ENCODE assay signal across 27 mouse cellular contexts in the genomic region with DNA sequence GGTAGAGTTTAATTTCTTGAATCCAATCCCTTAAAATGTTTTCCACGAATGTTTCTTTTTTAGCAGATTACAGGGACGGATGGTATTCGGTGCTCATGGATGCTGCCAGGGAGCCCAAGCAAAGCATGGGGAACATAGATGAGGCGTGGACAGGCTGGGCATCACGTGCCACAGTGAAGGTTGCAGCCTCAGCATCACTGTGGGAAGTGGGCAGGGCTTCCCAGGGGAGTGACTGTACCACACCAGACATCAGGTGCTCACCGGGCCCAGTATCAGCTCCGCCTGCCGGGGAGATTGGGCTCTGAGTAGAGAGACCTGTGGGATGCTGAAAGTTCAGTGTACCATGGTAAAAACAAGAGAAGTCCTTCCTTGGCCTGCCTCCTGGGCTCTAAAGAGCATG. TPM values are rescaled to one million over a fixed set of nuclear protein-coding genes. Genes with fewer than 3 reads are reported as not detected.
DNase-seq lines count a peak whose midpoint lies in the region; ATAC-seq and TF ChIP-seq lines count a peak whose summit lies in the region.
"Had no signal": no experiment of that assay in that cellular context is flagged by ENCODE, and none has a peak within 500 bp of the region (broad histone marks: within the 10 kb centered on the region; RNA-seq: fewer than 3 reads in every experiment).

No protein-coding gene starts in this region.

- no peak overlapping the region for H3K27ac ChIP-seq in heart, adult 2 months
- peak overlapping the region; percentile 69 for H3K27ac ChIP-seq in midbrain, embryonic 10.5 days (replicated peaks)
- H3K27ac ChIP-seq in midbrain, embryonic 14.5 days (replicated peaks; ENCODE audit: low read depth, low read length), result no peak overlapping the region
- no peak overlapping the region for H3K27ac ChIP-seq in CH12.LX (ENCODE audit: insufficient read depth, low read depth)
- H3K27ac ChIP-seq: gastrocnemius, adult 2 months; hindbrain, embryonic 15.5 days; left cerebral cortex, adult 2 months; limb, embryonic 13.5 days; liver, embryonic 12.5 days; macrophage; midbrain, embryonic 15.5 days; stomach, embryonic 15.5 days had no signal

- ATAC-seq in midbrain, embryonic 14.5 days (ENCODE audit: low FRiP score, low TSS enrichment), result no peak
- no peak for ATAC-seq in activated CD4-positive, CD25-positive, alpha-beta regulatory T cell, adult 4 months
- ATAC-seq: forebrain, embryonic 14.5 days; inflammation-experienced regulatory T-cells, adult 6 months; liver, embryonic 12.5 days; midbrain, embryonic 15.5 days had no signal

- TF ChIP-seq POLR2A in heart, adult 2 months (IDR thresholded peaks at IDR 0.05; ENCODE audit: insufficient read depth, low read depth, low read length), result no peak
- no peak for TF ChIP-seq POLR2A in CH12.LX (IDR thresholded peaks at IDR 0.05; ENCODE audit: low read depth, low read length)

- H3K4me2 ChIP-seq in midbrain, embryonic 14.5 days (ENCODE audit: low read length), result no peak overlapping the region
- H3K4me2 ChIP-seq in CH12.LX (ENCODE audit: insufficient read depth, low read depth, poor library complexity, severe bottlenecking), result no peak overlapping the region
- H3K4me2 ChIP-seq: hindbrain, embryonic 15.5 days; limb, embryonic 13.5 days; liver, embryonic 12.5 days; midbrain, embryonic 15.5 days; stomach, embryonic 15.5 days had no signal

- no peak for TF ChIP-seq CTCF in heart, adult 2 months (IDR thresholded peaks at IDR 0.05)
- TF ChIP-seq CTCF in CH12.LX (conservative IDR thresholded peaks at IDR 0.05 in 1 of 2, IDR thresholded peaks at IDR 0.05 in 1 of 2; ENCODE audit: low read depth in 2 of 2, low read length in 2 of 2), result peak in 1 of 2 experiments; percentile 14; a peak in 1 of 4 replicates

- TF ChIP-seq RAD21 in CH12.LX (IDR thresholded peaks at IDR 0.05; ENCODE audit: low read depth, low read length), result no peak

- intact Hi-C loops in heart, adult 2 months (cut with DNase I), result loop anchor here (5.0 kb wide), 4 partner anchors 82 to 237 kb away; no protein-coding TSS in a partner anchor

- no peaks in the 10 kb centered on the region for H3K27me3 ChIP-seq in heart, adult 2 months (ENCODE audit: control insufficient read depth, insufficient read depth, low read length)
- peaks cover 40% of the 10 kb centered on the region for H3K27me3 ChIP-seq in midbrain, embryonic 10.5 days (ENCODE audit: low read depth, poor library complexity, severe bottlenecking)
- no peaks in the 10 kb centered on the region for H3K27me3 ChIP-seq in midbrain, embryonic 14.5 days (ENCODE audit: control insufficient read depth, insufficient read depth, low read length)
- H3K27me3 ChIP-seq in CH12.LX (replicated peaks), result peaks cover 26% of the 10 kb centered on the region
- H3K27me3 ChIP-seq in splenic B cell, adult 2 months (ENCODE audit: control insufficient read depth, insufficient read depth, low read length, poor library complexity, severe bottlenecking), result peaks cover 3% of the 10 kb centered on the region; the same call in 1 of the 2 replicates
- H3K27me3 ChIP-seq: hindbrain, embryonic 15.5 days; limb, embryonic 13.5 days; midbrain, embryonic 15.5 days; stomach, embryonic 15.5 days had no signal

- H3K4me3 ChIP-seq in heart, adult 2 months, result no peak overlapping the region
- no peak overlapping the region for H3K4me3 ChIP-seq in midbrain, embryonic 10.5 days
- H3K4me3 ChIP-seq in midbrain, embryonic 14.5 days (replicated peaks; ENCODE audit: low read depth, low read length), result no peak overlapping the region
- no peak overlapping the region for H3K4me3 ChIP-seq in CH12.LX (replicated peaks in 1 of 3; ENCODE audit: low read depth in 2 of 3, low read length in 2 of 3, poor library complexity in 1 of 3)
- H3K4me3 ChIP-seq: erythroblast, embryonic 14.5 days; gastrocnemius, adult 2 months; hindbrain, embryonic 10.5 days; hindbrain, embryonic 15.5 days; left cerebral cortex, adult 2 months; limb, embryonic 13.5 days; liver, embryonic 12.5 days; midbrain, embryonic 15.5 days; stomach, embryonic 15.5 days had no signal

- H3K79me2 ChIP-seq in heart, adult 2 months (replicated peaks; ENCODE audit: control insufficient read depth, insufficient read depth, low read length), result no peaks in the 10 kb centered on the region
- H3K79me2 ChIP-seq in CH12.LX (replicated peaks; ENCODE audit: control insufficient read depth, extremely low read depth, insufficient read depth, poor library complexity, severe bottlenecking), result no peaks in the 10 kb centered on the region

- H3K9me3 ChIP-seq in midbrain, embryonic 10.5 days (replicated peaks), result no peaks in the 10 kb centered on the region
- no peaks in the 10 kb centered on the region for H3K9me3 ChIP-seq in midbrain, embryonic 14.5 days (ENCODE audit: control insufficient read depth, low read length)
- H3K9me3 ChIP-seq in CH12.LX (replicated peaks; ENCODE audit: low read length), result no peaks in the 10 kb centered on the region
- H3K9me3 ChIP-seq: hindbrain, embryonic 10.5 days; hindbrain, embryonic 15.5 days; limb, embryonic 13.5 days; liver, embryonic 12.5 days; midbrain, embryonic 15.5 days; stomach, embryonic 15.5 days had no signal

- H3K9ac ChIP-seq in heart, adult 2 months (ENCODE audit: low read depth, low read length), result no peak overlapping the region
- no peak overlapping the region for H3K9ac ChIP-seq in midbrain, embryonic 14.5 days (replicated peaks; ENCODE audit: low read length)
- H3K9ac ChIP-seq in CH12.LX (ENCODE audit: insufficient read depth, low read depth), result no peak overlapping the region
- H3K9ac ChIP-seq: hindbrain, embryonic 15.5 days; limb, embryonic 13.5 days; liver, embryonic 12.5 days; midbrain, embryonic 15.5 days; stomach, embryonic 15.5 days had no signal

- 77% methylated on average over 8 of the region's 8 CpGs for WGBS in heart, adult 2 months
- WGBS in midbrain, embryonic 10.5 days, result 84% methylated on average over 8 of the region's 8 CpGs
- WGBS in midbrain, embryonic 14.5 days, result 86% methylated on average over 8 of the region's 8 CpGs

- in situ Hi-C loops in CH12.LX (cut with MboI; ENCODE audit: low pct_ligation_motif_present, low pct_unique_long_range_greater_than_20kb, low sequenced_read_pairs), result no loop called here

- no peaks in the 10 kb centered on the region for H3K36me3 ChIP-seq in heart, adult 2 months (ENCODE audit: control insufficient read depth, insufficient read depth, low read length)
- H3K36me3 ChIP-seq in midbrain, embryonic 10.5 days, result no peaks in the 10 kb centered on the region
- H3K36me3 ChIP-seq in midbrain, embryonic 14.5 days (ENCODE audit: control insufficient read depth, insufficient read depth, low read length), result no peaks in the 10 kb centered on the region
- no peaks in the 10 kb centered on the region for H3K36me3 ChIP-seq in CH12.LX (replicated peaks in 1 of 2; ENCODE audit: control insufficient read depth in 1 of 2, insufficient read depth in 1 of 2, low read length in 1 of 2)
- H3K36me3 ChIP-seq in splenic B cell, adult 2 months (ENCODE audit: control insufficient read depth, insufficient read depth, low read length, poor library complexity, severe bottlenecking), result no peaks in the 10 kb centered on the region
- H3K36me3 ChIP-seq: hindbrain, embryonic 10.5 days; hindbrain, embryonic 15.5 days; limb, embryonic 13.5 days; liver, embryonic 12.5 days; midbrain, embryonic 15.5 days; stomach, embryonic 15.5 days had no signal

- no peaks in the 10 kb centered on the region; the same call in 1 of the 2 replicates for H3K4me1 ChIP-seq in heart, adult 2 months (ENCODE audit: control insufficient read depth, insufficient read depth, low read length)
- peaks cover 33% of the 10 kb centered on the region for H3K4me1 ChIP-seq in midbrain, embryonic 10.5 days
- no peaks in the 10 kb centered on the region for H3K4me1 ChIP-seq in midbrain, embryonic 14.5 days (ENCODE audit: control insufficient read depth, insufficient read depth, low read length)
- H3K4me1 ChIP-seq in CH12.LX (ENCODE audit: control insufficient read depth in 1 of 2, insufficient read depth in 2 of 2), result peaks cover 4 to 26% of the 10 kb centered on the region in 2 experiments
- H3K4me1 ChIP-seq: liver, embryonic 12.5 days; stomach, embryonic 15.5 days had no signal

- DNase-seq in heart, adult 11 months, result peak; percentile 68
- no peak for DNase-seq in heart, adult 2 months
- no peak for DNase-seq in midbrain, embryonic 10.5 days (ENCODE audit: low spot score)
- no peak for DNase-seq in midbrain, embryonic 14.5 days
- peak; percentile 36 for DNase-seq in CH12.LX (ENCODE audit: extremely low read depth)
- peak; percentile 50 for DNase-seq in splenic B cell, adult 2 months (ENCODE audit: low read depth, low spot score)
- DNase-seq: adrenal gland, postnatal 14 days; cerebellum, adult 11 months; cerebellum, adult 9-11 months; gastrocnemius, adult 2 months; heart, postnatal 14 days; kidney, adult 8-10 months; lung, adult 18-20 months; right cerebral cortex, postnatal 14 days had no signal

- dilution Hi-C loops in CH12.LX (cut with MboI; ENCODE audit: extremely low pct_ligation_motif_present, extremely low pct_unique_long_range_greater_than_20kb, low sequenced_read_pairs), result loop anchor here (25.0 kb wide), 1 partner anchor 167 kb away; a partner anchor contains a TSS

- no peak for TF ChIP-seq EP300 in heart, adult 2 months (IDR thresholded peaks at IDR 0.05; ENCODE audit: insufficient read depth, low read depth, low read length)
- no peak for TF ChIP-seq EP300 in CH12.LX (IDR thresholded peaks at IDR 0.05; ENCODE audit: low read length)

RNA-seq across cellular contexts. Expression of a gene that starts 9.3 kb away (rescaled TPM):
- total RNA-seq in heart, adult 2 months (2021), result 10 to 100 TPM; 10.2 to 11.1 TPM
- 21.9 and 37.0 TPM in 2 replicates for polyA plus RNA-seq in heart, adult 2 months (2012; rRNA removed)
- polyA plus RNA-seq in midbrain, embryonic 10.5 days (2016; fragmentation: Nextera tagmentation; extraction: Ambion mirVana), result 55.6 and 61.1 TPM in 2 replicates
- 52.3 and 63.6 TPM in 2 replicates for polyA plus RNA-seq in midbrain, embryonic 14.5 days (2014; fragmentation: Nextera tagmentation; extraction: Ambion mirVana)
- total RNA-seq in CH12.LX (2012; rRNA removed) (16.9 and 25.7 TPM in 2 replicates), CH12.LX (2014; rRNA removed) (21.2 and 25.5 TPM in 2 replicates)
- 17.9 and 18.5 TPM in 2 replicates for polyA plus RNA-seq in CH12.LX (2012; ENCODE audit: insufficient read length, low read depth)
- polyA plus RNA-seq in activated CD4-positive, CD25-positive, alpha-beta regulatory T cell, adult 4 months (2017; shearing (Covaris generic)), result 10 to 100 TPM; 23.5 to 25.5 TPM

RNA-seq across cellular contexts. Expression of a gene that starts 44.2 kb away (rescaled TPM):
- total RNA-seq in heart, adult 2 months (2021), result 1 to 10 TPM; 1.1 to 2.0 TPM
- 2.3 and 2.7 TPM in 2 replicates for polyA plus RNA-seq in heart, adult 2 months (2012; rRNA removed)
- 0.72 and 1.0 TPM in 2 replicates for polyA plus RNA-seq in midbrain, embryonic 10.5 days (2016; fragmentation: Nextera tagmentation; extraction: Ambion mirVana)
- not detected in 2 replicates for polyA plus RNA-seq in midbrain, embryonic 14.5 days (2014; fragmentation: Nextera tagmentation; extraction: Ambion mirVana)
- 0.63 and 0.68 TPM in 2 replicates for total RNA-seq in CH12.LX (2012; rRNA removed)
- total RNA-seq in CH12.LX (2014; rRNA removed), result 0.52 and 0.61 TPM in 2 replicates
- polyA plus RNA-seq in CH12.LX (2012; ENCODE audit: insufficient read length, low read depth), result 1.3 and 1.7 TPM in 2 replicates
- 1 to 10 TPM in 1 of 2 experiments, under 1 TPM in 1; 0.71 to 1.8 TPM for polyA plus RNA-seq in activated CD4-positive, CD25-positive, alpha-beta regulatory T cell, adult 4 months (2017; shearing (Covaris generic))
- polyA plus RNA-seq: erythroblast, embryonic 14.5 days had no signal

RNA-seq across cellular contexts. Expression of a gene that starts 49.8 kb away (rescaled TPM):
- under 1 TPM; 0.27 to 0.37 TPM for total RNA-seq in heart, adult 2 months (2021)
- polyA plus RNA-seq in heart, adult 2 months (2012; rRNA removed), result 0.12 and 0.61 TPM in 2 replicates
- polyA plus RNA-seq in midbrain, embryonic 10.5 days (2016; fragmentation: Nextera tagmentation; extraction: Ambion mirVana), result 142 and 151 TPM in 2 replicates
- polyA plus RNA-seq in midbrain, embryonic 14.5 days (2014; fragmentation: Nextera tagmentation; extraction: Ambion mirVana), result 39.3 and 45.2 TPM in 2 replicates
- 0.08 and 0.13 TPM in 2 replicates for total RNA-seq in CH12.LX (2012; rRNA removed)
- not detected in 2 replicates for total RNA-seq in CH12.LX (2014; rRNA removed)
- polyA plus RNA-seq in CH12.LX (2012; ENCODE audit: insufficient read length, low read depth), result 0.06 and 0.15 TPM in 2 replicates
- polyA plus RNA-seq in activated CD4-positive, CD25-positive, alpha-beta regulatory T cell, adult 4 months (2017; shearing (Covaris generic)), result under 1 TPM in 1 of 2 experiments, not detected in 1; 0.25 TPM
- total RNA-seq: adrenal gland, postnatal 14 days; megakaryocyte-erythroid progenitor cell, adult 5-6 weeks had no signal
- polyA plus RNA-seq: erythroblast, embryonic 14.5 days; inflammation-experienced regulatory T-cells, adult 6 months; macrophage had no signal

Comparison
In these comparisons a context has a peak if more than half of its experiments do, and no peak if none do; other contexts are left out.
1. DNase-seq: peak in heart, adult 11 months (single experiment), CH12.LX (single experiment) and splenic B cell, adult 2 months (single experiment); none in heart, adult 2 months (0 of 2), midbrain, embryonic 10.5 days (single experiment) and midbrain, embryonic 14.5 days (single experiment).
2. RNA of a gene that starts 49.8 kb away (polyA plus RNA-seq): 142 to 151 TPM in midbrain, embryonic 10.5 days and 39.3 to 45.2 TPM in midbrain, embryonic 14.5 days; 0.12 to 0.61 TPM in heart, adult 2 months, 0.25 TPM in activated CD4-positive, CD25-positive, alpha-beta regulatory T cell, adult 4 months and 0.06 to 0.15 TPM in CH12.LX; every median in the first group is over 10 times any median in the second.